Mouse (Mus musculus): ENCODE measurements around the gene Acap2. TPM values are rescaled to one million over a fixed set of nuclear protein-coding genes. Genes with fewer than 3 reads are reported as not detected.
A peak's percentile ranks its signal among the peaks of the same experiment; 100 is the strongest.

Acap2 gene
- total and polyA plus RNA-seq, 3 experiments = 31.5 to 47.4 (median 36.9) TPM

- TF ChIP-seq KAT2A (IDR thresholded peaks at IDR 0.05; ENCODE audit: insufficient replicate concordance, low read length) = peak; percentile 67; the same call in 1 of the 2 replicates
- TF ChIP-seq BHLHE40 (IDR thresholded peaks at IDR 0.05; ENCODE audit: low read depth, low read length) = peak; percentile 93
- peak; percentile 90 for TF ChIP-seq MAX (IDR thresholded peaks at IDR 0.05; ENCODE audit: low read length)
- TF ChIP-seq MAFK (IDR thresholded peaks at IDR 0.05; ENCODE audit: insufficient replicate concordance, low read length) = no peak
- peak; percentile 83; the same call in 1 of the 2 replicates for TF ChIP-seq ZMIZ1 (IDR thresholded peaks at IDR 0.05; ENCODE audit: low read depth, low read length)
- no peak for TF ChIP-seq ZNF384 (IDR thresholded peaks at IDR 0.05; ENCODE audit: low read depth, low read length)
- peak; percentile 92 for TF ChIP-seq NELFE (IDR thresholded peaks at IDR 0.05; ENCODE audit: low read depth, low read length)
- peak; percentile 61 for TF ChIP-seq CHD2 (IDR thresholded peaks at IDR 0.05; ENCODE audit: low read length)
- peak; percentile 96 for TF ChIP-seq UBTF (IDR thresholded peaks at IDR 0.05; ENCODE audit: low read depth, low read length)
- no peak for TF ChIP-seq ZC3H11A (IDR thresholded peaks at IDR 0.05; ENCODE audit: low read depth, low read length)
- TF ChIP-seq JUND (conservative IDR thresholded peaks at IDR 0.05; ENCODE audit: low read depth, low read length) = no peak
- peak; percentile 78 for TF ChIP-seq MEF2A (IDR thresholded peaks at IDR 0.05; ENCODE audit: borderline replicate concordance, low read depth, low read length)
- peak; percentile 59 for TF ChIP-seq IRF4 (IDR thresholded peaks at IDR 0.05; ENCODE audit: low read depth, low read length)
- peak; percentile 81 for TF ChIP-seq HCFC1 (IDR thresholded peaks at IDR 0.05; ENCODE audit: low read depth, low read length)
- peak; percentile 93 for TF ChIP-seq TCF12 (IDR thresholded peaks at IDR 0.05; ENCODE audit: low read depth, low read length)
- TF ChIP-seq USF1 (IDR thresholded peaks at IDR 0.05; ENCODE audit: low read depth, low read length) = no peak
- peak; percentile 9; the same call in 1 of the 2 replicates for TF ChIP-seq EP300 (IDR thresholded peaks at IDR 0.05; ENCODE audit: low read length)
- TF ChIP-seq CTCF (conservative IDR thresholded peaks at IDR 0.05 in 1 of 2, IDR thresholded peaks at IDR 0.05 in 1 of 2; ENCODE audit: low read depth in 2 of 2, low read length in 2 of 2) = peak in 1 of 2 experiments; percentile 55; a peak in 2 of 4 replicates
- 0 out of 2 replicates have a peak, but pooled peaks have one; percentile 21 for TF ChIP-seq CHD1 (IDR thresholded peaks at IDR 0.05; ENCODE audit: low read depth, low read length)
- TF ChIP-seq GABPA (IDR thresholded peaks at IDR 0.05; ENCODE audit: insufficient replicate concordance, low read depth, low read length) = no peak; the same call in 1 of the 2 replicates
Measured at GRCm38 (mm10) chr16:31081125-31081664, 119.8 kb downstream of the Acap2 start, which contains the start of gene Xxylt1 (continued).

GRCm38 (mm10) chr16:31080573-31081051 is 120.4 kb downstream of the Acap2 start:
- H3K9ac ChIP-seq (ENCODE audit: insufficient read depth, low read depth) = peak overlapping the region; percentile 39
- in situ Hi-C loops (cut with MboI; ENCODE audit: low pct_ligation_motif_present, low pct_unique_long_range_greater_than_20kb, low sequenced_read_pairs) (no loop called here), dilution Hi-C loops (cut with MboI; ENCODE audit: extremely low pct_ligation_motif_present, extremely low pct_unique_long_range_greater_than_20kb, low sequenced_read_pairs) (no loop called here)
- H3K27ac ChIP-seq (ENCODE audit: insufficient read depth, low read depth) = no peak overlapping the region; the same call in 1 of the 2 replicates
- peak overlapping the region; percentile 79 to 86 (median 85) for H3K4me3 ChIP-seq (replicated peaks in 1 of 3; ENCODE audit: low read depth in 2 of 3, low read length in 2 of 3, poor library complexity in 1 of 3)
- TF ChIP-seq ZNF384 (IDR thresholded peaks at IDR 0.05; ENCODE audit: low read depth, low read length) (no peak), ELF1 (IDR thresholded peaks at IDR 0.05; ENCODE audit: low read depth, low read length) (no peak), PAX5 (IDR thresholded peaks at IDR 0.05; ENCODE audit: low read length) (no peak), JUN (IDR thresholded peaks at IDR 0.05; ENCODE audit: insufficient read depth, low read depth, low read length) (no peak), EP300 (IDR thresholded peaks at IDR 0.05; ENCODE audit: low read length) (no peak), TBP (conservative IDR thresholded peaks at IDR 0.05; ENCODE audit: low read depth, low read length) (no peak), TCF12 (IDR thresholded peaks at IDR 0.05; ENCODE audit: low read depth, low read length) (peak; percentile 14; the same call in 1 of the 2 replicates), CHD2 (IDR thresholded peaks at IDR 0.05; ENCODE audit: low read length) (no peak), SIN3A (IDR thresholded peaks at IDR 0.05; ENCODE audit: low read length) (peak; percentile 13; the same call in 1 of the 2 replicates), HCFC1 (IDR thresholded peaks at IDR 0.05; ENCODE audit: low read depth, low read length) (no peak)
- H3K4me1 ChIP-seq (ENCODE audit: control insufficient read depth in 1 of 2, insufficient read depth in 2 of 2) = peaks cover 13 to 39% of the 10 kb centered on the region in 2 experiments
- peak; percentile 58 for DNase-seq (ENCODE audit: extremely low read depth)
- no peaks in the 10 kb centered on the region for H3K27me3 ChIP-seq (replicated peaks)
- H3K79me2 ChIP-seq (replicated peaks; ENCODE audit: control insufficient read depth, extremely low read depth, insufficient read depth, poor library complexity, severe bottlenecking) = peaks cover 3% of the 10 kb centered on the region; the same call in 1 of the 2 replicates
- peaks cover 4 to 34% of the 10 kb centered on the region in 2 experiments for H3K36me3 ChIP-seq (replicated peaks in 1 of 2; ENCODE audit: control insufficient read depth in 1 of 2, insufficient read depth in 1 of 2, low read length in 1 of 2)
- H3K9me3 ChIP-seq (replicated peaks; ENCODE audit: low read length) = no peaks in the 10 kb centered on the region
- H3K4me2 ChIP-seq (ENCODE audit: insufficient read depth, low read depth, poor library complexity, severe bottlenecking) = peak overlapping the region; percentile 39

Data from CH12.LX (cell line).